Mouse (Mus musculus): ENCODE data around the gene Sycn.

DNA sequence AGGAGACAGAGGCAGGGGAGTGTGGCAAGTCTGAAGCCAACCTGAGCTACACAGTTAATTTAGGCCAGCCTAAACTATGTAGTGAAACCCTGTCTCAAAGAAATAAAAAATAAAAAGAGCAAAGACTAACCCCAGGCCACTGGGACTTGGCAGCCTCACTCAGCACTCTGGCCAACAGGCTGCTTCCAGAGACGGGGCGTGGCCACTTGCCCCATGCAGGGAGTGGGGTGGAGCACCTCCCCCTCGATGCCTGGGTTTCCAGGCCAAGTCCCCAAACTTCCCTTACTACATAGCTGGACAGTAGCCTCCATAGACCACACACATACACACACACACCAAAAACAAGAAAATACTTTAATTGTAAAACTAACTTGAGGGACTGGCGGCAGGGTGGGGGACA is 17.8 kb downstream of the Sycn start:
- no peak for TF ChIP-seq CTCF (IDR thresholded peaks at IDR 0.05; ENCODE audit: borderline replicate concordance, extremely low read depth, insufficient read depth, insufficient read length)
- no peak for TF ChIP-seq POLR2A (IDR thresholded peaks at IDR 0.05; ENCODE audit: borderline replicate concordance, extremely low read depth, insufficient read depth, insufficient read length, poor library complexity, severe bottlenecking)

Data from brain, embryonic 14.5 days (tissue).